Mouse (Mus musculus): ENCODE results near the gene Col27a1.
A peak's percentile ranks its signal among the peaks of the same experiment; 100 is the strongest.

Col27a1 gene

DNA sequence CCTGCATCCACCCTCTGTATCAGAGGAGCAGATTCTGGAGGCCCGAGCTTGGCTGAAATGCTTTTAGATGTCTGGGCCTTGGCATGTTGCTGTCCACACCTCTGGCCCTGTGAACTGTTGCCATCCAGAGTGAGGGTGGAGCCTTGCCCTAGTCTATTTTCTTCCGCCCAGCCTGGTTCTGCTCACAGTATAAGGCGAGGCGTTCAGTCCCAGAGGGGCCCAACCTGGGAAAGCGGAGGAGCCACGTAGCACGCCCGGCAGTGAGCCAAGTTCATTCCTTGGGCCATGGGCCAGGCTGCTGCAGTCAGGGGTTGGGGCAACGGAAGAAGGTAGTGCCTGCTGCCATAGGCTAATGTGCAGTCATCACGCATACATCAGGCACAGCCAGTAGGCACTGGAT is 46.7 kb downstream of the Col27a1 start:
- no peak for DNase-seq (ENCODE audit: low spot score)

DNA sequence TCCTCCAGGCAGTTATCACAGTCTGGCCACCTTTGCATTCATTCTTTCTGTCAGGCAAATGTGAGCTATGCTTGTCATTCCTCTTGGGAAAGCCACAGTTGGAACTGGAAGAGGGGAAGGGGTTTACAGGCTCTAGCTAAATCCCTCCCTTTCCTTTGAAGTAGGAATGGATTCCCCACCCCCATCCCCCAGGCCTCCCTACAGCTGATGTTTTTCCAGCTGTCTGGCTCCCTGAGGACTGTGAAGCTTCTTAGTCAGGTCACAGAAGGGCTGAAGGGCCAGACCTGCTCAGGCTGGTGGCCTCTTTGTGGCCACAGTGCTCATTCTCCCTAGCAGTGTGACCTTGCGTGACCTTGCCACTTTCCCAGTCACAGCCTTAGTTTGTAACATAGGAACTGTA is 49.1 kb downstream of the Col27a1 start:
- no peak for DNase-seq (ENCODE audit: low spot score)

DNA sequence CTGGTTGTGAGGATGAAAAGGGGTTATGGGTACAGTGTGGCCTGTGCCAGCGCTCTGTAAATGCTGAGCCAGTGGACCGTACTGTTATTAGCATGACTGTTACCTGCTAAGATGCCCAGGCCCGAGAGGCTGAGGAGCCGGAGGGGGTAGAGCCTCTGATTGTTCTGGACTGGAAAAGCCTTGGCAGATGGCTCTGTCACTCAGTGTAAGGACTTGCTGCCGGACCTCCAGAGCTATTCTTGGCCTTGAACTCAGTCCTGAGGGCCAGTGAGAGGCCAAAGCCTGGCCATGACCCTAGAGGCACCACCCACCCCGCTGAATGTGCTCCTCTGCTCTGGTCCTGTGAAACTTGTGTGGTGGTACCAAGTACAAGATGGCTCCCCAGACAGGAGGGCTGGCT is 52.5 kb downstream of the Col27a1 start:
- no peak for DNase-seq (ENCODE audit: low spot score)

DNA sequence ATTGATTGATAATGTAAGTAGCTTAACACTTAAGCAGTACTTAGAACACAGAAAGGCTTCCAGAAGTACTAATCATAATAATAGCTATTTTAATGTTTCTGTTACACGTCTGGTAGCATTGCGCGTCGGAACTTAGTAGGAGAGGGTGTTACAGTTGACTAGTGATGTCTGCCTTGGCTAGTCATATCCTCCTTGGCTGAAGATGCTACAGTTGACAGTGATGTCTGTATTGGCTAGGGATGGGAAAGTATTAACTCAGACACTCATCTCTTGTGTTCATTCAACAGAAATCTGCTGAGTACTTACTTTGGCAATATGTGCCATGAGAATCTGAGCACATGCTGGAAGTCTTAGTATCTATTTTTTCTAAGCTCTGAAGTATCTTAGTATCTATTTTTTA is 53.3 kb downstream of the Col27a1 start:
- no peak for DNase-seq (ENCODE audit: low spot score)

DNA sequence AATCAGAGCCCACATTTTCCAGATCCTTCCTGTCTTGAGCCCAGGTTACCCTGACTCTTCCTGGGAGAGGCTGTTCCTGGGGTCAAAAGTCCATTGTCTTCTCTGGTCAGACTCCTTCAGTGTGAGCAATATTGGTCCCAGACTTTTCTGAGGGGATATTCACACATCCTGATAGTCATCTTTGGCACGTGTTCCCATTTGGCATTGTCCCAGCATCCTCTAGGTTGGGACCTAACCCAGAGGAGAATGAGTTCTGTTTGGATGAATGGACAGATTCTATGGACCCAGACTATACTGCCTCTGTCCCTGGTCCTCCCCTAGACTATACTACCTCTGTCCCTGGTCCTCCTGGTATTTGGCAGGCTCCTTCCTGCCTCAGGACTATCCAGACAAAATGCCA is 53.8 kb downstream of the Col27a1 start:
- DNase-seq (ENCODE audit: low spot score), result no peak

DNA sequence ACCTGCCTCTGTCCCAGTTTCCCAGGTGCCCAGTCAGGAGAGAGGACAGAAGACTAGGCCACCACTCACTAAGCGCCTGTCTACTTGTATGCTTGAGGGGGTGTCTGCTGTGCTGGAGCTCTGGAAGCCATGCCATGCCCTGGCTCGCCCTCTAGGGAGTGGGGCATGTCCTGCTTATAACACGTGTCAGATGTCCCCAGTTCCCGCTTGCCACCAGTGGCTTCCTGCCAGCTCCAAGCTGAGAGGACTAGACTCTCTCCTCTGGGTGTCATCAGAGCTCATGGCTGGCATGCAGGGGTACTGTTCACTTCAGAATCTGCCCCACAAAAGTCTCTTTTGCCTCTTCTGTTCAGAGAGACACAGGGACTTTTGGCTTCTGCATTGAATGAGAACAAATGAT is 55.0 kb downstream of the Col27a1 start:
- no peak for DNase-seq (ENCODE audit: low spot score)

- DNase-seq (ENCODE audit: low spot score), result no peak
Measured at GRCm38 (mm10) chr4:63274516-63274915, 60.7 kb downstream of the Col27a1 start.

GRCm38 (mm10) chr4:63275251-63275650 is 61.4 kb downstream of the Col27a1 start:
- no peak for DNase-seq (ENCODE audit: low spot score)

DNA sequence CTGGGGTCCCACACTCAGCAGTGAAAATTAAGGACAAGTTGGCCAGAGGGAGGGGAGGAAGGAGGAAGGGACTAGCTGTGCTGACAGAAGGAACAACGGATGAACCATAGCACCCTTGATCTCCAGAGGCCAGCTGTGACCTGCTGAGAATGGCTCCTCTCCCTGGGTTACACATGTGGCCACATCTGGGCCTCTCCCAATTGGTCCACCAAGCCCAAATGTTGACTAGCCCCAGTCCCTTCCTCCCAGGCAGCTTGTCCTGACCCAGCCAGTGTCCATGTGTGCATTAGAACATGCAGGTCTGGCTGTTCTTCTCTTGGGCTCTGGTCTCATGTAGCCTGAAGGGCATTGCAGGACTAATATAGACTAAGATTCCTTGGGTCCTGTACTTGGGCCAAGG is 62.8 kb downstream of the Col27a1 start:
- DNase-seq (ENCODE audit: low spot score), result no peak

- DNase-seq (ENCODE audit: low spot score), result no peak
Measured at GRCm38 (mm10) chr4:63278821-63279220, 65.0 kb downstream of the Col27a1 start.

DNA sequence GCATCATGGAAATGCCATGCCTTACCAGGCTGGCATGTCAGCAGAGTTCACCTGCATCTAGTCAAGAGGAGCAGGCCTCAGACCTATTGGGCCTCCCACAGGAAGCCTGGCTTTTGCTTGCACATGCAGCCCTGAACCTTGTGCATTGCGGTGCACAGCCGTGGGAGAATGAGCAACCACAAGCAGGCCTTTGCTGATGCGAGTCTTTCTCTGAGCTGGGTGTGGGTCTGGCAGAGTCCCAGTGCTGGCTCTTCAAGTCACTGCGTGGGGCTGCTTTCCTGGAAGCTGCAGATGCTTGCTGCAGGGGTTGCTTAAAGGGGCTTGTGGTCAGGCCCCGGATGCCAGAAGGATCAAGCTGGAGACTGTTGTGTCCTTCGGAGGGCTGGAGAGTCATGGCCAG is 67.9 kb downstream of the Col27a1 start:
- no peak for DNase-seq (ENCODE audit: low spot score)

DNA sequence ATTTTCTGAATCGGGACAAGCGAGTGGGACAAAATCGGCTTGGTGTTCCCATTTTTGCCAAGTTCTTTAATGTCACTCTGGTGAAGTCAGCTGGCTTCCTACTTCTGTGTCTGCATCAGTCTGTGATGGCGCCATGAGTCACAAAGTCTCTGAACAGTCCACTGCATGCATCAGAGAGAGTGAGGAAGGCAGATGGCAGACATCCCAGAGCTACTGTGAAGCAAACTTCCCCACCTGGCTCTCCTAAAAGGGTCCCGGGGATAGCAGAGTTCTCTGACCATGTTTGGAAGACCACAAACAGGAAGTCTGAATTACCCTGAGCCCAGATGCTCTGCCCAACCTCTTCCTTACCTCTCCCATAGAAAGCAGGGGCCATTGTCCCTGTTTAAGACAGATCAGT is 69.5 kb downstream of the Col27a1 start:
- no peak for DNase-seq (ENCODE audit: low spot score)

GRCm38 (mm10) chr4:63286034-63286433 is 72.2 kb downstream of the Col27a1 start:
- no peak for DNase-seq (ENCODE audit: low spot score)

DNA sequence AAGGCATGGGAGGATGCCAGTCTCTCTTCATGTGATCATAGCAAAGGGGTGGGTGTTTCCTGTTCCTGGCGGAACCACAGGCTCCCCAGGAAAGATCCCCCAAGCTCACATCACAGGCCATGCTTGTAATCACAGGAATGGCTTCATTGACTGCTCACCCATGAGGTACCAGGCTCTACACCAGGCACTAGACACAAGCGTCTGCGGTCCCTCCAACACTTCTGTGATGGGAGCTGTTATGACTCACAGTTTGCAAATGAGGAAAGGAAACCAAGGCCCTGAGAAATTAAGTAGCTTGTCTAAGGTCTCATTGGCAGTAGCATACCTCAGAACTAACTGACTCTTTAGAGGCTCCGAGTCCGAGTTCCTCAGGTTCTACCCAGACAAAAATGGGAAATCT is 74.7 kb downstream of the Col27a1 start:
- DNase-seq (ENCODE audit: low spot score), result no peak

- DNase-seq (ENCODE audit: low spot score), result peak; percentile 61
Measured at GRCm38 (mm10) chr4:63290081-63290480, 76.3 kb downstream of the Col27a1 start.

GRCm38 (mm10) chr4:63291075-63291474 is 77.3 kb downstream of the Col27a1 start:
- peak; percentile 93 for DNase-seq (ENCODE audit: low spot score)

- no peak for DNase-seq (ENCODE audit: low spot score)
Measured at GRCm38 (mm10) chr4:63291658-63292057, 77.9 kb downstream of the Col27a1 start.

- peak; percentile 33 for DNase-seq (ENCODE audit: low spot score)
Measured at GRCm38 (mm10) chr4:63295641-63296040, 81.8 kb downstream of the Col27a1 start.

GRCm38 (mm10) chr4:63296263-63296662 is 82.5 kb downstream of the Col27a1 start:
- no peak for DNase-seq (ENCODE audit: low spot score)

DNA sequence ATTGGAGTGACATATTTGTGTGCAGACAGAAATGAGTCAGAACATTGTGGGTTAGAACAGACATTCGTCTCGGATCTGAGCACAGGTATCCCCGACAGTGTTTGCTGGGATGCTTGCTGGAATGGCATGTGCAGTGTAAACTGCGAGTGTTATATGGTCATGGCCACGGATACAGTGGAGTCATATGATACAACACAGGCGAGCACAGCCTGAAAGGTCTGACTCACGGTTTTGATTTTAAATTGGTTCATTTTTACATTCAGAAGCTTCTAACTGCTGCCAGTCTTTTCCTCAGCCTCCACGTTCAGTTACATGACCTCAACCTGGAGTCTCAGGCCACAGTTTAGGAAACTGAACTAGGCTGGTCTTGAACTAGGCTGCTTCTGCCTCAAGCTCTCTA is 83.1 kb downstream of the Col27a1 start:
- DNase-seq (ENCODE audit: low spot score), result no peak

GRCm38 (mm10) chr4:63298191-63298590 is 84.4 kb downstream of the Col27a1 start:
- no peak for DNase-seq (ENCODE audit: low spot score)

GRCm38 (mm10) chr4:63302641-63303040 is 88.8 kb downstream of the Col27a1 start:
- DNase-seq (ENCODE audit: low spot score), result no peak

GRCm38 (mm10) chr4:63307175-63308062 is 93.6 kb downstream of the Col27a1 start:
- peak; percentile 93 for DNase-seq (ENCODE audit: low spot score)

DNA sequence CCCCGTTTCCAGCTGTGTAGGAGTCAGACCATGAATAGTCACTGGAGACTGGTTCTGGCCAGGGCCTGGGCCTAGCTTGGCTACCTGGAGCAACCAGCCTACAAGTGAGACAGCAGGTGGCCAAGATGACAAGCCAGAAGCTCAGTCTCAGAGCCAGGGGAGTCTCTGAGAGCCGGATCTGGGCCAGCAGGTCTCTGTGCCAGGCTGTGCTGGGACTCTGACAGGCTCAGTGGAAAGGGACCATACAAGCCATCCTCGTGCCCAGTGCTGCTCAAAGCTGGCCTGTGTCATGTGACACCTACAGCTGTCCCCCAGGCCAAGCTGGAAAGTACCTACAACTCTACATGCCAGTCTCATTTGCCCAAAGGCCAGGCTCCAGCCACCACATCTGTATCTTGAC is 94.5 kb downstream of the Col27a1 start:
- no peak for DNase-seq (ENCODE audit: low spot score)

Data from layer of hippocampus, adult 11-12 months (tissue).